Mouse (Mus musculus) stomach, embryonic 16.5 days (tissue): ENCODE measurements around the gene Tmem74b. TPM values are rescaled to one million over a fixed set of nuclear protein-coding genes. Genes with fewer than 3 reads are reported as not detected.

Source experiments
- ATAC-seq: fragments of 200-750 bp; cut with Nextera tagmentation; 2 replicates; pipeline ENCODE4 v1.8.0; 2017; ENCODE audit warnings: moderate number of reproducible peaks, moderate TSS enrichment; ENCODE audit not compliant: insufficient read depth, low FRiP score
- H3K27ac ChIP-seq: fragments of 300-500 bp; sonication (generic); 2 replicates; pipeline ENCODE4 v1.5.1; 2014; ENCODE audit warnings: low read length
- H3K27me3 ChIP-seq: fragments of 300-500 bp; sonication (generic); 2 replicates; pipeline ENCODE4 v1.6.1; 2014; ENCODE audit warnings: low read length, control low read depth, mixed read lengths; ENCODE audit not compliant: control insufficient read depth, insufficient read depth
- H3K36me3 ChIP-seq: fragments of 300-500 bp; sonication (generic); 2 replicates; pipeline ENCODE4 v1.6.1; 2014; ENCODE audit warnings: low read length; ENCODE audit not compliant: control insufficient read depth, insufficient read depth
- H3K4me1 ChIP-seq: fragments of 300-500 bp; sonication (generic); 2 replicates; pipeline ENCODE4 v1.6.1; 2014; ENCODE audit warnings: low read length, control low read depth, mixed read lengths; ENCODE audit not compliant: control insufficient read depth, insufficient read depth
- H3K4me2 ChIP-seq: fragments of 300-500 bp; sonication (generic); 2 replicates; pipeline ENCODE4 v1.6.1; 2014; ENCODE audit warnings: low read depth, low read length, mixed read lengths
- H3K4me3 ChIP-seq: fragments of 300-500 bp; sonication (generic); replicated peaks from 2 replicates; pipeline ENCODE4 v1.5.1; 2014; ENCODE audit warnings: mild to moderate bottlenecking, low read length
- H3K9ac ChIP-seq: fragments of 300-500 bp; sonication (generic); 2 replicates; pipeline ENCODE4 v1.6.1; 2014; ENCODE audit warnings: low read length
- H3K9me3 ChIP-seq: fragments of 300-500 bp; sonication (generic); replicated peaks from 2 replicates; pipeline ENCODE4 v1.6.1; 2016; ENCODE audit warnings: low read length, control low read depth; ENCODE audit not compliant: control insufficient read depth
- WGBS: fragments of 180-500 bp; shearing (Covaris S2); extraction: QIAGEN DNeasy Blood & Tissue Kit; methylation state at CpG from one replicate; pipeline ENCODE4 v1.1.7; 2014; 5-methylcytosine and 5-hydroxymethylcytosine counted together
- polyA plus RNA-seq: library from polyadenylated mRNA; unstranded; fragments of >200 nt; fragmentation: Nextera tagmentation; extraction: Ambion mirVana; gene quantifications from 2 replicates; pipeline ENCODE4 v1.2.1, GENCODE M21; 2015

Gene Tmem74b
- polyA plus RNA-seq, 1 experiment from 2014 or later: 1.3 TPM

DNA sequence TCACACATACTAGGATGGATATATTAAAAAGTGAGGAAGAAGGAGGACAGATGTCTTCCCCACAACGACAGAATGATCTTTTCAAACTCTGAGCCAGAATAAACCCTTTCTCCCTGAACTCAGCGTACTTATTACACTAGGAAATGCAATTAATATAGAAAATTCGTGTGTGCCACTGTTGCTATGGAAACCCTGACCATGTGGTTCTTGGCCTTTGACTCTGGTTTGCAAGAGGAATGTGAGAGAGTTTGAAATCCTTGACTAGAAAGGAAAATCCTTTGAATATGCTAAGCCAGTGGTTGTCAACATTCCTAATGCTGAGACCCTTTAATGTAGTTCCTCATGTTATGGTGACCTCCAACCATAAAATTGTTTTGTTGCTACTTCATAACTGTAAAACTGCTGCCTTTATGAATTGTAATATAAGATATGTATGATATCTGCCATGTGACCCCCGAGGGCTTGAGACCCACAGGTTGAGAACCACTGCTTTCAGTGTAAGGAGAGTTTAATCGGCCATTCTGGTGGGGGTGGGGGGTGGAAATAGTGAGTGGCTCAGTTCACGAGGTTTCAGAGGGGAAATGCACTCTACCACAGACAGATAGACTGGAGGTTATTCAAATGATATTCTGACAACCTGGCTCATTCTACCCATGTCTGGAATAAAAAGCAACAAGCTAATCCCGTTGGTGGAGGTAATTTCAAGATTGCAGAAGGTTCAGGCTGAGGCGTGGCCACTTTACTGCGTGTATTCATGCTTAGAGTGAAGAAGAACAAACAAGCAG, 54.7 kb downstream of the Tmem74b start:
- WGBS: 46% methylated on average over 9 of the region's 9 CpGs
- Histone ChIP-seq H3K4me1 (no peaks in the 10 kb centered on the region), H3K4me2 (no peak overlapping the region), H3K27ac (no peak overlapping the region), H3K9ac (no peak overlapping the region), H3K27me3 (no peaks in the 10 kb centered on the region), H3K9me3 (no peaks in the 10 kb centered on the region), H3K36me3 (no peaks in the 10 kb centered on the region), H3K4me3 (no peak overlapping the region)
- no peak for ATAC-seq

- 76% methylated on average over 5 of the region's 5 CpGs for WGBS
- H3K4me2 ChIP-seq: no peak overlapping the region
- H3K27me3 ChIP-seq: no peaks in the 10 kb centered on the region
- H3K9me3 ChIP-seq: no peaks in the 10 kb centered on the region
- no peak overlapping the region for H3K4me3 ChIP-seq
- no peaks in the 10 kb centered on the region for H3K36me3 ChIP-seq
- no peaks in the 10 kb centered on the region for H3K4me1 ChIP-seq
- no peak overlapping the region for H3K9ac ChIP-seq
- ATAC-seq: no peak
- no peak overlapping the region for H3K27ac ChIP-seq
Measured at GRCm38 (mm10) chr2:151757451-151757850, 55.6 kb downstream of the Tmem74b start.

DNA sequence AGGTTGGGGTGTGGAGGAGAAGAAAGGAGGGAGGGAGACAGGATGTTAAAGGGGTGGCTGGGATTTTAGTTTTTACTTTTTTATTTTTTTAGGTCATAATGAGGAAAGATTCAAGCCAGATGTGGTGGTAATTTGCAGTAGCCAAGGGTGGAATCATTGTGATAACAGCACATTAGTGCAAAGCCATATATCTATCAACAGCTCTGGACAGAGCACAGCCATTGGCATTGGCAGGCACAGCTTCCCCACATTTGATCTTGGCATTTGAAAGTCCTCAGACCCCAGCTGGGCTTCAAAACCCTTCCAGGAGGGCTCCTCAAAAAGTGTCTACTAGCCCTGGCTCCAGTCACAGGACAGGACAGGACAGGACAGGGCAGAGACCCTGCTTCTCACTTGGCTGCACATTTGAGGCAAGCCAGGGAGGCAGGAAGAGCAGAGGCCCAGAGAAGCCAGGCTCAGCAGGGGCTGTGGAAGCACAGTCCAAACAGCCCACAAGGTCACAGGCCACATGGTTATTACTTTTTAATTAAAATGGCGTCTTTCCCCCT, 57.1 kb downstream of the Tmem74b start:
- Histone ChIP-seq H3K9me3 (no peaks in the 10 kb centered on the region), H3K4me1 (no peaks in the 10 kb centered on the region), H3K36me3 (no peaks in the 10 kb centered on the region), H3K27me3 (no peaks in the 10 kb centered on the region), H3K4me3 (no peak overlapping the region), H3K4me2 (no peak overlapping the region), H3K27ac (no peak overlapping the region), H3K9ac (no peak overlapping the region)
- WGBS: 35% methylated on average over 1 of the region's 1 CpGs
- no peak for ATAC-seq

Other genes with a start within 250 kb of the Tmem74b start
- not detected in 2 replicates for gene 4921509C19Rik, start 225.9 kb upstream of the Tmem74b start, polyA plus RNA-seq
- 175 and 186 TPM in 2 replicates for gene Nsfl1c, start 207.8 kb upstream of the Tmem74b start, polyA plus RNA-seq
- 553 and 572 TPM in 2 replicates for gene Fkbp1a, start 159.5 kb upstream of the Tmem74b start, polyA plus RNA-seq
- 25.9 and 36.2 TPM in 2 replicates for gene Sdcbp2, start 129.4 kb upstream of the Tmem74b start, polyA plus RNA-seq
- 0.95 and 2.4 TPM in 2 replicates for gene Snph, start 69.4 kb upstream of the Tmem74b start, polyA plus RNA-seq
- gene Rad21l, start 33.5 kb upstream of the Tmem74b start, polyA plus RNA-seq: not detected in 2 replicates
- 41.4 and 42.0 TPM in 2 replicates for gene Psmf1, start 42.2 kb downstream of the Tmem74b start, polyA plus RNA-seq
- 0.09 TPM in 1 of 2 replicates, not detected in the other for gene Rspo4, start 140.9 kb downstream of the Tmem74b start, polyA plus RNA-seq
- gene Angpt4, start 209.2 kb downstream of the Tmem74b start, polyA plus RNA-seq: 0.46 and 0.81 TPM in 2 replicates